Mouse (Mus musculus): ENCODE measurements around the gene D10Wsu102e. TPM values are rescaled to one million over a fixed set of nuclear protein-coding genes. Genes with fewer than 3 reads are reported as not detected.

D10Wsu102e gene
- total RNA-seq (2014; rRNA removed) (2.4 and 3.4 TPM in 2 replicates), polyA plus RNA-seq (2015; fragmentation: Nextera tagmentation; extraction: Ambion mirVana) (0.49 and 0.59 TPM in 2 replicates)

DNA sequence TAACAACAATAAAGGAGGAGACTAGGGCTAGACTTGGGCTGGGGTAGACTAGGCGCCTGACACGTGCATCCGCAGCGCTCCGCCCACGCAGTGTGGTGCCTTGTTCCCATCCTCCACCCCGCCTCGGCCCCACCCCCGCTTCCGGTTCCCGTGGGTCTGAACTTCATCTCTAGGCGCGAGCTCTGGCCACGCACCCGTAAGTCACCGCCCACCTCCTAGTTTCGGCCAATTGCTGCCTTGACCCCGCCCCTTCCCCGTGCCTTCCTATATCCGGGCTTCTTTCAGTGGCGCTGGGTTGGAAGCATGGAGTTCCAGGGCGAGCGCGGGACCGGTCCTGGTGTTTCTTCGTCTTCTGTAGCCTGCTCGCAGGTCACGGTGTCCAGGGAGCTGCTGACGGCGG lies at the start of gene D10Wsu102e:
D10Wsu102e (plus strand) TSS at position 266 of the 400 bp plus-strand sequence.
- H3K9me3 ChIP-seq (ENCODE audit: low read length) = no peaks in the 10 kb centered on the region
- WGBS = under 1% methylated on average over 30 of the region's 30 CpGs
- TF ChIP-seq CTCF (IDR thresholded peaks at IDR 0.05) = no peak

DNA sequence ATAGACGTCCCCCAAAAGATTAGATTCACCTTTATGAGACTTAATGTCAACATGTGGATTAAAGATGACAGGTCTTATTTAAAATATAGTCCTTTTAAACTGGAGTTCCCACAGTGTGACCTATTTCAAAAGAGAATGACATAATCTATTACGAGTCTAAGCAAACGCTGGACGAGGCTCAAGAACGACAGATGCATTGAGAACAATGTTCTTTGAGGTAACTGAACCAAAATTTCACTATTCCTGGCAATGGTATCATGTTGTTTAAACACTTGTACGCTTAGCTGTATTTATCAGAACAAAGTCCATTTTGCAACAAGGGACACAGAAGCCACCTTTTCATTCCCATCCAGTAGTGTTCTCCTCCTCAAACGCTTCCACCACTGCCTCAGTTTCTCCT lies 49.7 kb upstream of the D10Wsu102e start:
- no peaks in the 10 kb centered on the region for H3K27me3 ChIP-seq (ENCODE audit: insufficient read depth, low read length)
- H3K27ac ChIP-seq (ENCODE audit: low read depth, low read length) = no peak overlapping the region
- H3K4me3 ChIP-seq (ENCODE audit: low read depth, low read length) = no peak overlapping the region
- no peak for ATAC-seq (ENCODE audit: low FRiP score)
- no peak for TF ChIP-seq CTCF (IDR thresholded peaks at IDR 0.05)
- H3K4me2 ChIP-seq (ENCODE audit: low read depth, low read length, poor library complexity, severe bottlenecking) = no peak overlapping the region
- 85% methylated on average over 7 of the region's 7 CpGs for WGBS
- H3K9ac ChIP-seq (replicated peaks; ENCODE audit: low read length, poor library complexity, severe bottlenecking) = no peak overlapping the region
- no peak for DNase-seq (ENCODE audit: low spot score)
- no peaks in the 10 kb centered on the region for H3K4me1 ChIP-seq (ENCODE audit: insufficient read depth, low read length)
- peaks cover 10% of the 10 kb centered on the region; the same call in 1 of the 2 replicates for H3K36me3 ChIP-seq (ENCODE audit: insufficient read depth, low read length)
- no peaks in the 10 kb centered on the region for H3K9me3 ChIP-seq (ENCODE audit: low read length)

More for the DNA sequence above, at the start of gene D10Wsu102e:
- DNase-seq (ENCODE audit: low spot score) (peak; percentile 98), ATAC-seq (ENCODE audit: low FRiP score) (peak; percentile 98)
- Histone ChIP-seq H3K4me3 (ENCODE audit: low read depth, low read length) (peak within 1 kb of the TSS; percentile 85), H3K27me3 (ENCODE audit: insufficient read depth, low read length) (no peaks in the 10 kb centered on the region), H3K9ac (replicated peaks; ENCODE audit: low read length, poor library complexity, severe bottlenecking) (peak within 1 kb of the TSS; percentile 81), H3K27ac (ENCODE audit: low read depth, low read length) (peak within 1 kb of the TSS; percentile 70), H3K4me2 (ENCODE audit: low read depth, low read length, poor library complexity, severe bottlenecking) (peak within 1 kb of the TSS; percentile 86), H3K36me3 (ENCODE audit: insufficient read depth, low read length) (peaks cover 4% of the 10 kb centered on the region; the same call in 1 of the 2 replicates), H3K4me1 (ENCODE audit: insufficient read depth, low read length) (peaks cover 9% of the 10 kb centered on the region; the same call in 1 of the 2 replicates)

DNA sequence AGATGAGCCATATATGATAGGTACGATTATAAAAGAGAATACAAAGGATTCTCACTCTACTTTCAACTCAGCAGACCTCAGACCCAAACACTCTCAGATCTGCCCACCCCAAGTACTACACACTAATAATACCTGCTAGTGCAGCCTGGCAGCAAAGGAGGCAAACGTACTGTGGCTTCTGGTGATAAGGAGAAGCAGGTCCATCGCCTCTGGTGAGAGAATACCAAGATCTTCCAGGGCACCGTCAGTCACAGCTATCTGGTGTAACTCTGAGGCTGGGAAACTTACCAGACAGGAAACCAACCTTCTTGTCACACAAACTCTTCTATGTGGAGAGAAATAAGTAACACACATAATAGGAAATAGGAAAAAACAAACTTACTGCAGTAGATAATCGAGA lies 47.0 kb upstream of the D10Wsu102e start:
- DNase-seq (ENCODE audit: low spot score) (no peak), ATAC-seq (ENCODE audit: low FRiP score) (no peak)
- Histone ChIP-seq H3K9me3 (ENCODE audit: low read length) (no peaks in the 10 kb centered on the region), H3K9ac (replicated peaks; ENCODE audit: low read length, poor library complexity, severe bottlenecking) (no peak overlapping the region), H3K36me3 (ENCODE audit: insufficient read depth, low read length) (peaks cover 10% of the 10 kb centered on the region; the same call in 1 of the 2 replicates), H3K4me1 (ENCODE audit: insufficient read depth, low read length) (no peaks in the 10 kb centered on the region), H3K27me3 (ENCODE audit: insufficient read depth, low read length) (no peaks in the 10 kb centered on the region), H3K27ac (ENCODE audit: low read depth, low read length) (no peak overlapping the region), H3K4me3 (ENCODE audit: low read depth, low read length) (no peak overlapping the region), H3K4me2 (ENCODE audit: low read depth, low read length, poor library complexity, severe bottlenecking) (no peak overlapping the region)
- no peak for TF ChIP-seq CTCF (IDR thresholded peaks at IDR 0.05)
- 86% methylated on average over 5 of the region's 5 CpGs for WGBS

DNA sequence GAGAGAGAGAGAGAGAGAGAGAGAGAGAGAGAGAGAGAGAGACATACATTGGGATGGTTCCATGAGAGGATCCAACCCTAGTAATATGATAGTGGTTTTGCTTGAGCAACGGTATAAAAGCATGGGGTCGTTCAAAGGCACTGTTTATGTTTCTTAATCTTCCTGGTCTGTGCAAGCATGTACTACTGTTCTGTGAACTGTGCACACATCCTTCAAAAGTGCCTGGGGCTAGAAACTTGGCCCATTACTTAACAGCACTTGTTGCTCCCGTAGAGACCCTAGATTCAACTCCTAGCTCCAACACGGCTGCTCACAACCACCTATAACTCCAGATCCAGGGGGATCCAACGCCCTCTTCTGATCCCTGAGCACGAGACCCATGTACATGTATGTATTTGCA lies 39.6 kb upstream of the D10Wsu102e start:
- ATAC-seq (ENCODE audit: low FRiP score) = no peak
- no peak for TF ChIP-seq CTCF (IDR thresholded peaks at IDR 0.05)
- H3K36me3 ChIP-seq (ENCODE audit: insufficient read depth, low read length) = no peaks in the 10 kb centered on the region
- H3K9me3 ChIP-seq (ENCODE audit: low read length) = no peaks in the 10 kb centered on the region
- no peak overlapping the region for H3K27ac ChIP-seq (ENCODE audit: low read depth, low read length)
- H3K4me1 ChIP-seq (ENCODE audit: insufficient read depth, low read length) = peaks cover 6% of the 10 kb centered on the region; the same call in 1 of the 2 replicates
- no peak overlapping the region for H3K4me3 ChIP-seq (ENCODE audit: low read depth, low read length)
- no peaks in the 10 kb centered on the region for H3K27me3 ChIP-seq (ENCODE audit: insufficient read depth, low read length)
- no peak overlapping the region for H3K4me2 ChIP-seq (ENCODE audit: low read depth, low read length, poor library complexity, severe bottlenecking)
- DNase-seq (ENCODE audit: low spot score) = no peak
- no peak overlapping the region for H3K9ac ChIP-seq (replicated peaks; ENCODE audit: low read length, poor library complexity, severe bottlenecking)
- 85% methylated on average over 6 of the region's 6 CpGs for WGBS

DNA sequence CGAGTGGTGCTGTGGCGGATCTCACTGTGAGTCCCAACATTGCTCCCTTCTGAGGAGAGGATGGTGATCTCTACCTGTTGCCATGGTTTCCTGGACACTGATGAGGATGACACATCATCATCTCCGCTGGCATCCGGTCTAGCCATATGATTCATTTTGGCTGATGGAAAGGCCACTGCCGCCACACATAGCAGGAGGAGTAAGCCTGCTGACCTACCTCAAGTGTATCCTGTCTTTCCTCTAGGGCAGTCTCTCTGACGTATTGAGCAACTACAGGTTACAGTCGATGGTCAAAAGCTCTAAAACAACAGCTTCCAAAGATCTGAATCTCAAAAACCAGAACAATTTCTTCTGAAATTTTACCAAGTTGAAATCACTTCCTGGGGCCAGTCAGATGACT lies 39.2 kb upstream of the D10Wsu102e start:
- TF ChIP-seq CTCF (IDR thresholded peaks at IDR 0.05) = no peak
- Histone ChIP-seq H3K4me3 (ENCODE audit: low read depth, low read length) (no peak overlapping the region), H3K27ac (ENCODE audit: low read depth, low read length) (no peak overlapping the region), H3K9me3 (ENCODE audit: low read length) (no peaks in the 10 kb centered on the region), H3K4me2 (ENCODE audit: low read depth, low read length, poor library complexity, severe bottlenecking) (no peak overlapping the region), H3K4me1 (ENCODE audit: insufficient read depth, low read length) (peaks cover 6% of the 10 kb centered on the region; the same call in 1 of the 2 replicates), H3K36me3 (ENCODE audit: insufficient read depth, low read length) (no peaks in the 10 kb centered on the region), H3K27me3 (ENCODE audit: insufficient read depth, low read length) (no peaks in the 10 kb centered on the region), H3K9ac (replicated peaks; ENCODE audit: low read length, poor library complexity, severe bottlenecking) (no peak overlapping the region)
- DNase-seq (ENCODE audit: low spot score) (no peak), ATAC-seq (ENCODE audit: low FRiP score) (no peak)
- WGBS = 93% methylated on average over 7 of the region's 7 CpGs

DNA sequence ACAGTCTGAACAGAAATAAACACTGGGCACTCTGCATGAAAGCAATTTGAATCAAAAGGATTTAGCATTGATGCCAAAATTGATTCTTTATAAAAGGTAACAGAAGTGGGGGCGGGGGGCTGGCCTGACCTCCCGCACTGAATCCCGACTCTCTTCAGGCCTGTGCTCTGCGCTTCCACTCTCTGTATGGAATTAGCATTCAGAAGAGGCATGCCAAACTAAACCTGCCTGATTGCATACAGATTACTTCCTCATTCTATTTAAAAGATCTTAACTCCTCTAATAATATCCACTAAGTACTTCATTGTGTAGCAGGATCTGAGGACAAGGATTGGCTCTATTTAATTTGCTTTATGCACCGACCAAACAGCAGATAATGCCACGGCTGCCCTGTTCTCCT lies 38.5 kb upstream of the D10Wsu102e start:
- no peak overlapping the region for H3K4me3 ChIP-seq (ENCODE audit: low read depth, low read length)
- no peak for TF ChIP-seq CTCF (IDR thresholded peaks at IDR 0.05)

More for the DNA sequence above, 38.5 kb upstream of the D10Wsu102e start:
- Histone ChIP-seq H3K4me1 (ENCODE audit: insufficient read depth, low read length) (peaks cover 6% of the 10 kb centered on the region; the same call in 1 of the 2 replicates), H3K36me3 (ENCODE audit: insufficient read depth, low read length) (no peaks in the 10 kb centered on the region), H3K4me2 (ENCODE audit: low read depth, low read length, poor library complexity, severe bottlenecking) (no peak overlapping the region), H3K9me3 (ENCODE audit: low read length) (no peaks in the 10 kb centered on the region), H3K27me3 (ENCODE audit: insufficient read depth, low read length) (no peaks in the 10 kb centered on the region), H3K27ac (ENCODE audit: low read depth, low read length) (no peak overlapping the region), H3K9ac (replicated peaks; ENCODE audit: low read length, poor library complexity, severe bottlenecking) (no peak overlapping the region)
- ATAC-seq (ENCODE audit: low FRiP score) (no peak), DNase-seq (ENCODE audit: low spot score) (peak; percentile 12)
- 25% methylated on average over 6 of the region's 6 CpGs for WGBS

All from midbrain, postnatal 0 days (tissue).